Mouse (Mus musculus) activated CD4-positive, CD25-positive, alpha-beta regulatory T cell, adult 4 months (primary cell): ENCODE results near the gene Zfp219. TPM values are rescaled to one million over a fixed set of nuclear protein-coding genes. Genes with fewer than 3 reads are reported as not detected.

ENCODE experiments used
- ATAC-seq: one replicate; pipeline ENCODE4 v1.8.0; 2017
- polyA plus RNA-seq, 2 experiments: library from polyadenylated mRNA; unstranded; fragments of 100-300 nt; shearing (Covaris generic); gene quantifications; one replicate each; pipeline ENCODE4 v1.2.1; 2017

Zfp219 gene
- polyA plus RNA-seq, 2 experiments from 2014 or later = 1.9 to 2.2 TPM

GRCm38 (mm10) chr14:52018248-52019050 is 2.1 kb downstream of the Zfp219 start:
- no peak for ATAC-seq

- ATAC-seq = no peak
Measured at GRCm38 (mm10) chr14:52017662-52018061, 2.9 kb downstream of the Zfp219 start.

GRCm38 (mm10) chr14:52016625-52017405 is 3.7 kb downstream of the Zfp219 start:
- ATAC-seq = no peak

GRCm38 (mm10) chr14:52015445-52016100 is 5.0 kb downstream of the Zfp219 start, which contains the start of gene Tmem253:
Gene Tmem253 (plus strand): TSS chr14:52015658.
- no peak for ATAC-seq

GRCm38 (mm10) chr14:52014761-52015311 is 5.7 kb downstream of the Zfp219 start:
- no peak for ATAC-seq

- no peak for ATAC-seq
Measured at GRCm38 (mm10) chr14:52014271-52014760, 6.2 kb downstream of the Zfp219 start.

- ATAC-seq = peak; percentile 41
Measured at GRCm38 (mm10) chr14:52013771-52014219, 6.7 kb downstream of the Zfp219 start.

- no peak for ATAC-seq
Measured at GRCm38 (mm10) chr14:52013021-52013610, 7.4 kb downstream of the Zfp219 start.

GRCm38 (mm10) chr14:52012553-52012952 is 8.0 kb downstream of the Zfp219 start:
- ATAC-seq = no peak

GRCm38 (mm10) chr14:52012085-52012484 is 8.4 kb downstream of the Zfp219 start:
- ATAC-seq = no peak

- ATAC-seq = no peak
Measured at GRCm38 (mm10) chr14:52011683-52012082, 8.8 kb downstream of the Zfp219 start.

GRCm38 (mm10) chr14:52010446-52011111 is 10.0 kb downstream of the Zfp219 start:
- ATAC-seq = no peak

- ATAC-seq = no peak
Measured at GRCm38 (mm10) chr14:52009841-52010240, 10.7 kb downstream of the Zfp219 start.

- ATAC-seq = no peak
Measured at GRCm38 (mm10) chr14:52009361-52009760, 11.2 kb downstream of the Zfp219 start.

GRCm38 (mm10) chr14:52008321-52009203 is 12.0 kb downstream of the Zfp219 start:
- peak; percentile 76 for ATAC-seq

GRCm38 (mm10) chr14:52006771-52007170 is 13.8 kb downstream of the Zfp219 start:
- ATAC-seq = no peak

- ATAC-seq = no peak
Measured at GRCm38 (mm10) chr14:52006241-52006640, 14.3 kb downstream of the Zfp219 start.

- ATAC-seq = no peak
Measured at GRCm38 (mm10) chr14:52005616-52006015, 14.9 kb downstream of the Zfp219 start.

- ATAC-seq = no peak
Measured at GRCm38 (mm10) chr14:52005141-52005540, 15.4 kb downstream of the Zfp219 start.

- ATAC-seq = peak; percentile 91
Measured at GRCm38 (mm10) chr14:52003981-52004495, 16.5 kb downstream of the Zfp219 start.
